Mouse (Mus musculus) erythroblast, embryonic 14.5 days (primary cell): ENCODE results near the gene Mtf1. TPM values are rescaled to one million over a fixed set of nuclear protein-coding genes. Genes with fewer than 3 reads are reported as not detected.

Experiments
- H3K27me3 ChIP-seq: 2 replicates; pipeline ENCODE4 v1.6.1; 2012; ENCODE audit warnings: inconsistent platforms; ENCODE audit not compliant: control insufficient read depth
- H3K36me3 ChIP-seq: 2 replicates; pipeline ENCODE4 v1.6.1; 2012; ENCODE audit warnings: mild to moderate bottlenecking, inconsistent platforms; ENCODE audit not compliant: control insufficient read depth
- H3K4me1 ChIP-seq: 2 replicates; pipeline ENCODE4 v1.6.1; 2012; ENCODE audit warnings: inconsistent platforms; ENCODE audit not compliant: control insufficient read depth
- H3K4me3 ChIP-seq: replicated peaks from 2 replicates; pipeline ENCODE3; 2012; ENCODE audit warnings: moderate library complexity, mild to moderate bottlenecking, inconsistent platforms
- H3K9me3 ChIP-seq: 2 replicates; pipeline ENCODE4 v1.6.1; 2012; ENCODE audit warnings: low read length, inconsistent platforms, mixed read lengths; ENCODE audit not compliant: control insufficient read depth
- GATA1 ChIP-seq: IDR thresholded peaks from 2 replicates; pipeline ENCODE4 v1.6.1; 2012; ENCODE audit warnings: low read length, inconsistent platforms, mixed read lengths
- TAL1 ChIP-seq: IDR thresholded peaks from 3 replicates; pipeline ENCODE4 v1.6.1; 2012; ENCODE audit warnings: low read length, inconsistent platforms, mixed read lengths
- polyA plus RNA-seq: library from polyadenylated mRNA; stranded (reverse); fragments of >175 nt; gene quantifications from 2 replicates; pipeline ENCODE4 v1.2.3, GENCODE M21; 2012

Mtf1 gene
- polyA plus RNA-seq, 1 experiment = 3.1 TPM

DNA sequence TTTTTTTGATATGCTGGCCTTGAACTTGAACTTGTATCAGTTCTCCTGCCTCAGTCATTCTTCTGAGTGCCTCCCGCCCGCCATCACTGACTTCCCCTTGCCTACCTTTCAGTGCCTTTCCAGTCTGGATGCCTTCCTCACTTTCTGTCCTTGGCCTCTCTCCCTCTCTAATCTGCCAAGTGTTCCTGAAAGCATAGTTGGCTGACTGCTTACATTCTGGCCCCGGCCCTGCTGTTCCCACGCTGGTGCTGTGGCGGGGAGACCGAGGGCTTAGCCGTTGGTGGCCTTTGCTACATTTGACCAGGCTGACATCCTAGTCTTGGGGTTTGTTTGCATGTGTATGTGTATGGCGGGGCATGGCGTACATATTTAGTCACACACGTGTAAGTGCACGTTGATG, 14.0 kb downstream of the Mtf1 start:
- no peak overlapping the region for H3K4me3 ChIP-seq
- TF ChIP-seq GATA1 (no peak), TAL1 (no peak)
- peaks cover 27% of the 10 kb centered on the region for H3K4me1 ChIP-seq
- no peaks in the 10 kb centered on the region for H3K27me3 ChIP-seq
- H3K36me3 ChIP-seq = peaks cover 88% of the 10 kb centered on the region
- no peaks in the 10 kb centered on the region for H3K9me3 ChIP-seq

DNA sequence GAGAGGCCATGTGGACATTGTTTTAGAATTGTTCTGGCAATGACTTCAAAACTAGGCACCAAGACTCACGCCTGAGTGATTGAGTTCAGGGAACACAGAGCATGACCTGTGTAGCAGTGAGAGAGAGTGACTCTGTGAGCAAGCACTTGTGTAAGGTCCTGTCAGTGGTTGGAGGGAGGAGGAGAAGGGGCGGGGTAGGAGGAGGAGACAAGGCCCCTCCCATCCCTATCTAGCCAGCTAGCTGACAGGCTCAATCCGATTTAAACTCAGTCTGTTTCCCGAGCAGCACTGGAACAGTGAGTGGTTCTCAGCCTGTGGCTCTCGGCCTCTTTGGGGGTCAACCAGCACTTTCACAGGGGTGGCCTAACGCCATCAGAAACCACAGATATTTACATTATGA, 15.9 kb downstream of the Mtf1 start:
- Histone ChIP-seq H3K4me3 (no peak overlapping the region), H3K36me3 (peaks cover 90% of the 10 kb centered on the region), H3K9me3 (no peaks in the 10 kb centered on the region), H3K27me3 (no peaks in the 10 kb centered on the region), H3K4me1 (peaks cover 20% of the 10 kb centered on the region)
- no peak for TF ChIP-seq TAL1
- no peak for TF ChIP-seq GATA1

DNA sequence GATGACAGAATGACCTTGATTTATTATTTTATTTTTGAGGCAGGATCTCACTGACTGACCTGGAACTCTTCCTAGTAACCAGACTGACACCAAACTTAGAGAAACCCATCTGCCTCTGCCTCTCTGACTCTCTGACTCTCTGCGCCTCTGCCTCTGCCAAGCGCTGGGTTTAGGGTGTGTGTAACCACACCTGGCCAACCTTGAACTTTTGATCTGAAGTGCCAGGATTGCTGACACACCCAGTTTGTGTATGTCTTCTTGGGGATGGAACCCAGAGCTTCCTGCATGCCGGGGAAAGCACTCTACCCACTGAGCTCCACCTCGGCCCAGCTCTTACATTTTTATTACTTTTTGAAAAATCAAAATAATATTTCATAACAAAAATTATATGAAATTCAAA, 16.9 kb downstream of the Mtf1 start:
- H3K4me3 ChIP-seq = no peak overlapping the region
- TF ChIP-seq GATA1 = no peak
- no peak for TF ChIP-seq TAL1
- peaks cover 90% of the 10 kb centered on the region for H3K36me3 ChIP-seq
- H3K4me1 ChIP-seq = peaks cover 18% of the 10 kb centered on the region
- no peaks in the 10 kb centered on the region for H3K27me3 ChIP-seq
- no peaks in the 10 kb centered on the region for H3K9me3 ChIP-seq

DNA sequence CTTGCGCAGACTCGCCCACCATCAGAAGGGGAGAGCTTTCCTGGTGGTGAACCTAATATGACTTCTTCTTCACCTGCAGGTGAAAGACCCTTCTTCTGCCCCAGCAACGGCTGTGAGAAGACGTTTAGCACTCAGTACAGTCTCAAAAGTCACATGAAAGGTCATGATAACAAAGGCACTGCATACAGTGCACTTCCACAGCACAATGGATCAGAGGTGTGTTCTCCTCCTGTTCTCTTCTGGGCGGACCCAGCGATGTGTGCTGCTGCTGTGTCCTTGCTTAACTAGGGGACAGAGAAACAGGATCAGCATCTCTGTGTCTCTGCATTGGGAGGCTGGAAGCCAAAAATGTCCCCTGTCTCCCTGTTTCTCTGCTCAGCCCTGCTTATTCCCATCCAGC, 23.1 kb downstream of the Mtf1 start:
- H3K9me3 ChIP-seq = no peaks in the 10 kb centered on the region
- TF ChIP-seq GATA1 (no peak), TAL1 (no peak)
- no peaks in the 10 kb centered on the region for H3K27me3 ChIP-seq
- H3K36me3 ChIP-seq = peaks cover 95% of the 10 kb centered on the region
- no peak overlapping the region for H3K4me3 ChIP-seq
- H3K4me1 ChIP-seq = no peaks in the 10 kb centered on the region; the same call in 1 of the 2 replicates

DNA sequence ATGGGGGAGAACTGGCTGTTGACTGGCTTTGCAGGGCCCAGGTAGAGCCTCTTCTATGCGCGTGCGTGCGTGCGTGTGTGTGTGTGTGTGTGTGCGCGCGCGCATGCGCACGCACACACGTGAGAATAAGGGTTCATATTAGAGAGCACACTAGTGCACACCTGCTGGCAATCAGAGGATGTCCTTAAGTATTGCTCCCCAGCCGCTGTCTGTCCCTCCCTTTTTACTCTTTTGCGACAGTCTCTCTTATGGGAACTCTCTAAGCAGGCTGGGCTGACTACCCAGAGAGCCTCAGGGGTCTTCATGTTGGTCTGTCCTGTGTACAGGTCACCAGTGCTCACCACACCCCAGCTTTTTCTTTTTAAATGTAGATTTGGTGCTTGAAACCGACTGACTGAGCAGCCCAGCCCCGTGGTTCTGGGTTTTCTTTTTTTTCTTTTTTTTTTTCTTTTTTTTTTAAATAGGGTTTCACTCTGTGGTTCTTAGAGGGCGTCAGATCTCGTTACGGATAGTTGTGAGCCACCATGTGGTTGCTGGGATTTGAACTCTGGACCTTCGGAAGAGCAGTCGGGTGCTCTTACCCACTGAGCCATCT, 23.6 kb downstream of the Mtf1 start:
- Histone ChIP-seq H3K36me3 (peaks cover 95% of the 10 kb centered on the region), H3K9me3 (no peaks in the 10 kb centered on the region), H3K4me3 (no peak overlapping the region), H3K27me3 (no peaks in the 10 kb centered on the region), H3K4me1 (no peaks in the 10 kb centered on the region)
- no peak for TF ChIP-seq GATA1

DNA sequence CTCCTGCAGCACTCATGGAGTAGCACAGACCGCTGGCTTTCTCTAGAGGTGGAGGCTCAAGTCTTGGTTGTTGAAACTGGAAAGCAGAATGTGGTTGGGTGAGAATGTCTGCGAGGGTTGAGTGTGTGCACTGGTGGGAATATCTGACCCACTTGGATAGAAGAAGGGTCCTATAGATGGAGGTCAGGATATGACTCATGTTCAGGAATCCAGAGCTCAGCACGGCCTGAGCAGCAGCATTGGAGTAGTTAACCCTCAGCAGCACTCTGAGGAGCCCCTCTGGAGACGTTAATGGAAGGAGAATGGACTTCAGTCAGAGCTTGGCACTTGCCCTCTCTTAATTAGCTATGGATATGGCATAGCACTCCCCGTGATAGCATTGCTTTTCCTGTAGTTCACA, 27.8 kb downstream of the Mtf1 start:
- TF ChIP-seq TAL1 = no peak
- no peak for TF ChIP-seq GATA1
- H3K36me3 ChIP-seq = peaks cover 91% of the 10 kb centered on the region
- H3K4me1 ChIP-seq = no peaks in the 10 kb centered on the region
- H3K4me3 ChIP-seq = no peak overlapping the region
- no peaks in the 10 kb centered on the region for H3K9me3 ChIP-seq
- H3K27me3 ChIP-seq = no peaks in the 10 kb centered on the region

DNA sequence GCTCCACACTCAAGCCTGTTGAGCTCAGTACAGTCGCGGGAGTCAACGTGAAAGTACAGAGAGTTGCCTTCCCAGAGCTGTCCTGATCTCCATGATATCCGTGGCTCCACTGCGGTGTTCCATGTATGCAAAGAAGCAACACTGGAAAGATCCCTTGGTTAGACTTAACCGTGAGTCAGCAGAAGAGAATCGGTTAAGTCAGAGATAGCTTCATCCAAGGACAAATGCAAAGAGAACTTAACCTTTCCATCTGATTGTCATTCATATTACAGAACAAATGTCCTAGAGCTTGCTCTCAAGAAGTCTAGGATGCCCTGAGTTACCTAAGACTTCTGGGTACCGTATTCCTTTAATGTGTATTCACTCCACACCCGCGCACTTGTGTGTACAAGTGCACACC, 30.9 kb downstream of the Mtf1 start:
- Histone ChIP-seq H3K9me3 (no peaks in the 10 kb centered on the region), H3K36me3 (peaks cover 91% of the 10 kb centered on the region), H3K27me3 (no peaks in the 10 kb centered on the region), H3K4me3 (no peak overlapping the region), H3K4me1 (no peaks in the 10 kb centered on the region)
- TF ChIP-seq TAL1 = no peak

DNA sequence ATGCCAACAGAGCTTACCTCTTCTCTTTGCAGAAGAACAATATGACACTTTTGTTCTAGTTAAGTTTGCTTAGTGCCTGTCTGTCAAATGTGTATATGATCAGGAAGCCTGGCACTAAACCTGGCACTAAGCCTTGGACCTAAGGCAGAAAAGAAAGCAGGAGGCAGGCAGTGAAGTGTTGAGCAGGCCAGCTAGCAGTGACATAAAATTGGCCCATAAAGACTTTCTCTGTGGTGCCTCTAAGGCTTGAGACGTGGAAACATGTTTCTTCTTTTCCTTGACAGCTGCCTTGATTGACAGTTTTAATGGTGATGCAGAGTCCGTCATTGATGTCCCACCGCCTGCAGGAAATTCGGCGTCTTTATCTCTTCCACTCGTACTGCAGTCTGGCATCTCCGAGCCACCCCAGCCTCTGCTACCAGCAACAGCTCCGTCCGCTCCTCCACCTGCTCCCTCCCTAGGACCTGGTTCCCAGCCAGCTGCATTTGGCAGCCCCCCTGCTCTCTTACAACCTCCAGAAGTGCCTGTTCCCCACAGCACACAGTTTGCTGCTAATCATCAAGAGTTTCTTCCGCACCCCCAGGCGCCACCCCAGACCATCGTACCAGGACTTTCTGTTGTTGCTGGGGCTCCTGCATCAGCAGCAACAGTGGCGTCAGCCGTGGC, 36.3 kb downstream of the Mtf1 start:
- Histone ChIP-seq H3K36me3 (peaks cover 96% of the 10 kb centered on the region), H3K9me3 (peaks cover 4% of the 10 kb centered on the region; the same call in 1 of the 2 replicates), H3K4me3 (no peak overlapping the region)

DNA sequence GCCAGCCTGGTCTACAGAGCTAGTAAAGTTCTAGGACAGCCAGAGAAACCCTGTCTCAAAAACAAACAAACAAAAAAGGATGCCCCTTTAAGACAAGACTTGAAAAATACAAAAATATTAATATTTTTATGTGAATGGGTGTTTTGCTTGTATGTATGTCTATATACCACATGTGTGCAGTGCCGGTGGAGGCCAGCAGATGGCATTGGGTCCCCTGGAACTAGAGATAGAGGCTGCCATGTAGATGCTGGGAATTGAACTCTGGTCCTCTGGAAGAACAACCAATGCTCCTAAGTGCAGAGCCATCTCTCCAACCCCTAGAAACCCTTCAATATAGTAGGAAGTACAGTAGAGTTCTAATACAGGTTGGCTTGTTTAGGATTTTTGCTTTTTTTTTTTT, 39.1 kb downstream of the Mtf1 start:
- Histone ChIP-seq H3K9me3 (peaks cover 4% of the 10 kb centered on the region; the same call in 1 of the 2 replicates), H3K36me3 (peaks cover 97% of the 10 kb centered on the region), H3K27me3 (no peaks in the 10 kb centered on the region), H3K4me1 (no peaks in the 10 kb centered on the region), H3K4me3 (no peak overlapping the region)
- no peak for TF ChIP-seq GATA1

More for the DNA sequence above, 36.3 kb downstream of the Mtf1 start:
- no peak for TF ChIP-seq GATA1
- Histone ChIP-seq H3K27me3 (no peaks in the 10 kb centered on the region), H3K4me1 (no peaks in the 10 kb centered on the region)

DNA sequence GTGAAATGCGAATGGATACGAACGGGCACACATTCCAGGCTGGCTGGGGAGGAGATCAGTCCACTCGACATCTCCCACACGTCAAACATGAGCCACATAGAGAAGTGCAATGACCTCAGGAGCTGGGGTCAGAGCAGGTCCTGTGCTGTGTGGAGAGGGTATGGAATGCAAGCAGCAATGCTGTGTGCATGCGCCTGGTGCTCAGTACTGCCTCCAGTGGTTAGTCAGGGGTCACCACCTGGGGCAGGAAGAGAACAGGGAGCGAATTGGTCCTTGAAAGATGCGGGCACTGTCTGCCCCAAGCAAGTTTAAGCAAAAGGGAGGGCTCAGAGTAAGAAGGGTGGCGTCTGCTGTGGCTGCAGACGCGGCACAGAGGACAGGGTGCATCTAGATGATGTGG, 41.6 kb downstream of the Mtf1 start:
- Histone ChIP-seq H3K4me3 (no peak overlapping the region), H3K9me3 (peaks cover 4% of the 10 kb centered on the region; the same call in 1 of the 2 replicates), H3K27me3 (no peaks in the 10 kb centered on the region), H3K4me1 (peaks cover 12% of the 10 kb centered on the region), H3K36me3 (peaks cover 89% of the 10 kb centered on the region)
- no peak for TF ChIP-seq TAL1
- no peak for TF ChIP-seq GATA1
